Mouse (Mus musculus) spleen, adult 2 months (tissue): ENCODE measurements around the gene Fam129b.

Experiments used
- CTCF ChIP-seq: fragments of 200-500 bp; IDR thresholded peaks from 2 replicates; pipeline ENCODE4 v1.5.1; 2011; ENCODE audit warnings: mild to moderate bottlenecking, inconsistent platforms; ENCODE audit not compliant: insufficient read depth, insufficient read length, insufficient replicate concordance; ENCODE audit errors: extremely low read depth
- POLR2A ChIP-seq: fragments of 200-500 bp; IDR thresholded peaks from 2 replicates; pipeline ENCODE4 v1.6.1; 2011; ENCODE audit warnings: low read depth, low read length, inconsistent platforms

DNA sequence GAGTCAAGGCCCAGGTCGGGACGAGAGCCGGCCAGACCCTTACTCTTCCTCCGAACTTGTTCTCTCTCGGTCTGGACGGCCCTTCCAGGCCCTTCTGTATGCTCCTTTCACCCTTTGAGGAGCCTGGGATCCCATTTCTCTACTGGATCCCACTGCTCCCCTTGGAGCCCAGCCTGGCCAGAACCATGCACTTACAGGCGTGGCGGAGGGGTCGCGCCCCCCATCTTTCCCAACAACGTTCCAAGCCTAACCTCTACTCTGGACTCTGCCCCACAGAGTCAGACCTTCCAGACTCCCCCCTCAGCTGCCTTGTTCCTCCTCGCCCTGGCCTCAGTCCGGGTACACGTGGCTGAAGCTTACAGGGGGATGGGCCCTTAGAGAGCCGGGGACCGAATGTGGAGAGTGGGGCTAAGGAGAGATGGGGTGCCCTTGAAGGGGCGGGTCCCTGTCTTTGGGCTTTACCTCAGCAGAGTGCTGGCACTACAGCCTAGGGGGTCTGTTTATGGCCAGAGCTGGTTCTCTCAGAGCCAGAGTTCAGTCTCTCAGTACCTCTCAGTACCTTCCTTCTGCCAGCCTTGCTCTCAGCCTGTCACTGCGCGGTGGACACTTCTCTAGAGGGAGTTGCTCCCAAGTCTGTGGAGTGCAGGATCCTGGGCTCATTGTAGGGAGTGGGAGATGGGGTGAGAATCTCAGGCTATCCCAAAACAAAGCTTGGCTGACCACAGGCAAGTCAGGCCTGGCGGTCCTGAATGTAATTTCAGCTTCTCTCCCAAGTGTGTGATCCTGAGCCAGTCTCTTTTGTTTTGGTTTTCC lies 782 bp downstream of the Fam129b start:
- TF ChIP-seq CTCF (no peak), POLR2A (no peak)
